Mouse (Mus musculus): ENCODE measurements at regions not wholly inside any gene's neighbourhood (a gene's known extent, or its start where the extent isn't known, plus 50 kb on each side); places are given as distances from the start of the nearest gene placed in this dataset.

- TF ChIP-seq CTCF (IDR thresholded peaks at IDR 0.05; ENCODE audit: low read depth): no peak
- WGBS: 89% methylated on average over 5 of the region's 6 CpGs
- no peak for ATAC-seq
Measured at GRCm38 (mm10) chr13:51974101-51974500, 127.6 kb downstream of the Gadd45g start.

GRCm38 (mm10) chr13:51975330-51975729, 128.9 kb downstream of the Gadd45g start:
- 63% methylated on average over 10 of the region's 10 CpGs for WGBS
- H3K4me3 ChIP-seq (ENCODE audit: low read depth, low read length): no peak overlapping the region

More at GRCm38 (mm10) chr13:51974101-51974500, 127.6 kb downstream of the Gadd45g start:
- Histone ChIP-seq H3K27me3 (replicated peaks; ENCODE audit: control insufficient read depth, insufficient read depth, low read length) (no peaks in the 10 kb centered on the region), H3K9me3 (ENCODE audit: control insufficient read depth) (no peaks in the 10 kb centered on the region), H3K9ac (ENCODE audit: low read depth, low read length) (no peak overlapping the region), H3K36me3 (ENCODE audit: control insufficient read depth, insufficient read depth) (no peaks in the 10 kb centered on the region), H3K4me1 (replicated peaks; ENCODE audit: control insufficient read depth, insufficient read depth, low read length) (peaks cover 23% of the 10 kb centered on the region), H3K4me3 (ENCODE audit: low read depth, low read length) (no peak overlapping the region), H3K27ac (ENCODE audit: low read depth, low read length) (no peak overlapping the region), H3K4me2 (replicated peaks; ENCODE audit: low read depth) (no peak overlapping the region)

GRCm38 (mm10) chr13:51975801-51976601, 129.5 kb downstream of the Gadd45g start:
- no peak overlapping the region; the same call in 1 of the 2 replicates for H3K4me2 ChIP-seq (replicated peaks; ENCODE audit: low read depth)
- H3K4me3 ChIP-seq (ENCODE audit: low read depth, low read length): no peak overlapping the region
- H3K9me3 ChIP-seq (ENCODE audit: control insufficient read depth): no peaks in the 10 kb centered on the region
- H3K4me1 ChIP-seq (replicated peaks; ENCODE audit: control insufficient read depth, insufficient read depth, low read length): peaks cover 23% of the 10 kb centered on the region
- H3K36me3 ChIP-seq (ENCODE audit: control insufficient read depth, insufficient read depth): no peaks in the 10 kb centered on the region
- H3K9ac ChIP-seq (ENCODE audit: low read depth, low read length): peak overlapping the region; percentile 27; the same call in 1 of the 2 replicates
- H3K27ac ChIP-seq (ENCODE audit: low read depth, low read length): peak overlapping the region; percentile 41
- TF ChIP-seq CTCF (IDR thresholded peaks at IDR 0.05; ENCODE audit: low read depth): no peak
- H3K27me3 ChIP-seq (replicated peaks; ENCODE audit: control insufficient read depth, insufficient read depth, low read length): no peaks in the 10 kb centered on the region
- WGBS: 26% methylated on average over 7 of the region's 7 CpGs
- peak; percentile 79 for ATAC-seq

More at GRCm38 (mm10) chr13:51975330-51975729, 128.9 kb downstream of the Gadd45g start:
- Histone ChIP-seq H3K27me3 (replicated peaks; ENCODE audit: control insufficient read depth, insufficient read depth, low read length) (no peaks in the 10 kb centered on the region), H3K36me3 (ENCODE audit: control insufficient read depth, insufficient read depth) (no peaks in the 10 kb centered on the region), H3K27ac (ENCODE audit: low read depth, low read length) (peak overlapping the region; percentile 41; the same call in 1 of the 2 replicates), H3K9ac (ENCODE audit: low read depth, low read length) (no peak overlapping the region; the same call in 1 of the 2 replicates), H3K4me2 (replicated peaks; ENCODE audit: low read depth) (no peak overlapping the region), H3K9me3 (ENCODE audit: control insufficient read depth) (no peaks in the 10 kb centered on the region), H3K4me1 (replicated peaks; ENCODE audit: control insufficient read depth, insufficient read depth, low read length) (peaks cover 23% of the 10 kb centered on the region)
- no peak for ATAC-seq
- TF ChIP-seq CTCF (IDR thresholded peaks at IDR 0.05; ENCODE audit: low read depth): no peak

GRCm38 (mm10) chr13:51976620-51977214, 130.2 kb downstream of the Gadd45g start:
- TF ChIP-seq CTCF (IDR thresholded peaks at IDR 0.05; ENCODE audit: low read depth): no peak
- no peak for ATAC-seq
- Histone ChIP-seq H3K27me3 (replicated peaks; ENCODE audit: control insufficient read depth, insufficient read depth, low read length) (no peaks in the 10 kb centered on the region), H3K4me3 (ENCODE audit: low read depth, low read length) (no peak overlapping the region), H3K4me1 (replicated peaks; ENCODE audit: control insufficient read depth, insufficient read depth, low read length) (peaks cover 23% of the 10 kb centered on the region), H3K4me2 (replicated peaks; ENCODE audit: low read depth) (no peak overlapping the region), H3K9me3 (ENCODE audit: control insufficient read depth) (no peaks in the 10 kb centered on the region), H3K9ac (ENCODE audit: low read depth, low read length) (no peak overlapping the region), H3K27ac (ENCODE audit: low read depth, low read length) (peak overlapping the region; percentile 23; the same call in 1 of the 2 replicates), H3K36me3 (ENCODE audit: control insufficient read depth, insufficient read depth) (no peaks in the 10 kb centered on the region)
- 73% methylated on average over 6 of the region's 6 CpGs for WGBS

- Histone ChIP-seq H3K4me1 (replicated peaks; ENCODE audit: control insufficient read depth, insufficient read depth, low read length) (peaks cover 19% of the 10 kb centered on the region), H3K9me3 (ENCODE audit: control insufficient read depth) (no peaks in the 10 kb centered on the region), H3K9ac (ENCODE audit: low read depth, low read length) (no peak overlapping the region), H3K4me2 (replicated peaks; ENCODE audit: low read depth) (no peak overlapping the region), H3K4me3 (ENCODE audit: low read depth, low read length) (no peak overlapping the region), H3K27me3 (replicated peaks; ENCODE audit: control insufficient read depth, insufficient read depth, low read length) (no peaks in the 10 kb centered on the region), H3K36me3 (ENCODE audit: control insufficient read depth, insufficient read depth) (no peaks in the 10 kb centered on the region), H3K27ac (ENCODE audit: low read depth, low read length) (no peak overlapping the region)
- WGBS: 30% methylated on average over 5 of the region's 5 CpGs
- TF ChIP-seq CTCF (IDR thresholded peaks at IDR 0.05; ENCODE audit: low read depth): no peak
- peak; percentile 87 for ATAC-seq
Measured at GRCm38 (mm10) chr13:51979301-51979977, 133.0 kb downstream of the Gadd45g start.

GRCm38 (mm10) chr13:51980344-51980743, 133.9 kb downstream of the Gadd45g start:
- WGBS: 60% methylated on average over 1 of the region's 1 CpGs
- no peak overlapping the region for H3K9ac ChIP-seq (ENCODE audit: low read depth, low read length)
- H3K9me3 ChIP-seq (ENCODE audit: control insufficient read depth): no peaks in the 10 kb centered on the region
- no peaks in the 10 kb centered on the region for H3K36me3 ChIP-seq (ENCODE audit: control insufficient read depth, insufficient read depth)
- H3K27ac ChIP-seq (ENCODE audit: low read depth, low read length): no peak overlapping the region
- H3K4me2 ChIP-seq (replicated peaks; ENCODE audit: low read depth): no peak overlapping the region
- peaks cover 13% of the 10 kb centered on the region for H3K4me1 ChIP-seq (replicated peaks; ENCODE audit: control insufficient read depth, insufficient read depth, low read length)
- TF ChIP-seq CTCF (IDR thresholded peaks at IDR 0.05; ENCODE audit: low read depth): no peak
- no peak for ATAC-seq
- H3K27me3 ChIP-seq (replicated peaks; ENCODE audit: control insufficient read depth, insufficient read depth, low read length): no peaks in the 10 kb centered on the region
- no peak overlapping the region for H3K4me3 ChIP-seq (ENCODE audit: low read depth, low read length)
